Mouse (Mus musculus) lung, embryonic 14.5 days (tissue): ENCODE results near the gene Glis3. TPM values are rescaled to one million over a fixed set of nuclear protein-coding genes. Genes with fewer than 3 reads are reported as not detected.

Experiments
- ATAC-seq: fragments of 200-750 bp; cut with Nextera tagmentation; 2 replicates; pipeline ENCODE4 v1.8.0; 2017; ENCODE audit warnings: mild to moderate bottlenecking, moderate TSS enrichment, moderate library complexity; ENCODE audit not compliant: insufficient read depth
- DNase-seq: peaks from one replicate; pipeline ENCODE4 v3.0.0-alpha.2; 2015
- H3K27ac ChIP-seq: fragments of 300-500 bp; sonication (generic); 2 replicates; pipeline ENCODE4 v1.5.1; 2014; ENCODE audit warnings: low read depth, mild to moderate bottlenecking, moderate library complexity
- H3K27me3 ChIP-seq: fragments of 300-500 bp; sonication (generic); 2 replicates; pipeline ENCODE4 v1.6.1; 2014; ENCODE audit warnings: low read length, control low read depth; ENCODE audit not compliant: insufficient read depth
- H3K36me3 ChIP-seq: fragments of 300-500 bp; sonication (generic); 2 replicates; pipeline ENCODE4 v1.6.1; 2014; ENCODE audit warnings: control low read depth; ENCODE audit not compliant: insufficient read depth
- H3K4me1 ChIP-seq: fragments of 300-500 bp; sonication (generic); 2 replicates; pipeline ENCODE4 v1.6.1; 2014; ENCODE audit warnings: antibody characterized with exemption, control low read depth; ENCODE audit not compliant: insufficient read depth
- H3K4me2 ChIP-seq: fragments of 300-500 bp; sonication (generic); 2 replicates; pipeline ENCODE4 v1.6.1; 2014; ENCODE audit warnings: mild to moderate bottlenecking
- H3K4me3 ChIP-seq: fragments of 300-500 bp; sonication (generic); 2 replicates; pipeline ENCODE4 v1.5.1; 2014; ENCODE audit warnings: low read depth, low read length
- H3K9ac ChIP-seq: fragments of 300-500 bp; sonication (generic); 2 replicates; pipeline ENCODE4 v1.6.1; 2014
- H3K9me3 ChIP-seq: fragments of 300-500 bp; sonication (generic); 2 replicates; pipeline ENCODE4 v1.6.1; 2016; ENCODE audit warnings: low read depth, low read length, control low read depth
- CTCF ChIP-seq: IDR thresholded peaks from 2 replicates; pipeline ENCODE4 v1.5.1; 2016; ENCODE audit warnings: antibody characterized with exemption, low read depth
- WGBS: fragments of 180-500 bp; shearing (Covaris S2); extraction: QIAGEN DNeasy Blood & Tissue Kit; methylation state at CpG from one replicate; pipeline ENCODE4 v1.1.7; 2014; 5-methylcytosine and 5-hydroxymethylcytosine counted together
- polyA plus RNA-seq: library from polyadenylated mRNA; unstranded; fragments of >200 nt; fragmentation: Nextera tagmentation; extraction: Ambion mirVana; gene quantifications from 2 replicates; pipeline ENCODE4 v1.2.1, GENCODE M21; 2014

The Glis3 gene
- polyA plus RNA-seq, 1 experiment from 2014 or later: 4.7 TPM

DNA sequence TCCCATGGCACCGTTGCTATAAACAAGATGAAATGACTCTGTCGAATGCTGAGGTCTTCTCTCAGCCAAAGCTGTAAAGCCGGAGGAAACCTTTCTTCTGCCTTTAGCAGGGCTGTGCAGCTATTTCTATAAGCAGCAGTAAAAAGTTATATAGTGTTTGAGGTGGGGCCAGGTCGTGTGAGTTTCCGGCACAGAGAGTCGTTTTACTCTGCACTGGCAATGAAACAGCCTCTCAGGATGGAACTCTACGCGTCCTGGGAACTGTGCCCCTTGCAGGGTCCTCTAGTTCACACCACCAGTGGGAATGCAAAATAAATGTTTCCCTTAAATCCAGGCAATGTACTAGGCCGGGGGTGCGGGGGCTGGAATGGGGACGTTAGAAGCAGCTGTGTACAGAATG, 167.4 kb downstream of the Glis3 start:
- no peaks in the 10 kb centered on the region for H3K27me3 ChIP-seq
- no peak overlapping the region for H3K4me2 ChIP-seq
- H3K27ac ChIP-seq: no peak overlapping the region
- ATAC-seq (no peak), DNase-seq (no peak)
- no peak overlapping the region for H3K4me3 ChIP-seq
- WGBS: 73% methylated on average over 11 of the region's 11 CpGs
- H3K36me3 ChIP-seq: no peaks in the 10 kb centered on the region
- TF ChIP-seq CTCF: no peak
- H3K9me3 ChIP-seq: no peaks in the 10 kb centered on the region
- H3K4me1 ChIP-seq: no peaks in the 10 kb centered on the region
- no peak overlapping the region for H3K9ac ChIP-seq

DNA sequence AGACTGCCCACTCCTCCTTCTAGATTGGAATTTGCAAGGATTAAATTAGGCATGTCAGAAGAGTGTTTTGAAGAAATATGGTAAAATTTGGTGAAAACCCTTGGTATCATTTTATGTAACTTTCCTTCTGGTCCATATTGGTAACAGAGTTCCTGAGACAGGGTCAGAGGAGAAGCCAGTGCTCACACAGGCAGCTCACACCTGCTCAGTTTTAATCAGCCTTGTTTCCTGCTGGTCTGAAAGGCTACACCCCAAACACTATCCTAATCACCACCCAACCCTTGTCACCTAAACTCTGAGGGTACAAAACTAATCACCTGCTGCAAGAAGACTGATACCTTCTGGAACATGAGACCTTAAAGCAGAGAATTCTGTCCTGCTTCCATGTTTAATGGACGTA, 168.0 kb downstream of the Glis3 start:
- H3K4me2 ChIP-seq: no peak overlapping the region
- H3K4me1 ChIP-seq: no peaks in the 10 kb centered on the region
- H3K9ac ChIP-seq: no peak overlapping the region
- H3K27ac ChIP-seq: no peak overlapping the region
- no peak for DNase-seq
- WGBS: 88% methylated on average over 1 of the region's 1 CpGs
- H3K9me3 ChIP-seq: no peaks in the 10 kb centered on the region
- H3K36me3 ChIP-seq: no peaks in the 10 kb centered on the region
- no peak for TF ChIP-seq CTCF
- H3K27me3 ChIP-seq: no peaks in the 10 kb centered on the region
- H3K4me3 ChIP-seq: no peak overlapping the region
- no peak for ATAC-seq

DNA sequence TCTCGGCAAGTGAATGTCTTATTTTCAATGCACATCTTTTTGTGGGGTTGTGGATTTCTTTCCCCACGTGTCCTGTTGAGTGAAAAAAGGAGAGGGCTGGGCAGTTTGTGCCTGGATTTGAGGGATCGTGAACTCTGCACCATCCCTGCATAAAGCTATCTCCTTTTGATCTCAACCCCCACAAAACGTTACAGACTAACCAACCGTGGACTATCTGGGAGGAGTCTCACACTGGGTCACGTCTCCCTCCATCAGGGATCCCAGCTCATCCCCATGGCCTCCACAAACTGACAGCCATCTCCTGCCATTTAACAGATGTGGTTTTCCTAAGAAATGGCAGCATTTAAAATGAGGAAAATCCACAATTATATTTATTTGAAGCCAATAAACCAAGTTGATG, 174.5 kb downstream of the Glis3 start:
- ATAC-seq: no peak
- Histone ChIP-seq H3K4me1 (no peaks in the 10 kb centered on the region), H3K4me3 (no peak overlapping the region), H3K9me3 (no peaks in the 10 kb centered on the region), H3K9ac (no peak overlapping the region), H3K27ac (no peak overlapping the region), H3K27me3 (no peaks in the 10 kb centered on the region), H3K4me2 (no peak overlapping the region), H3K36me3 (no peaks in the 10 kb centered on the region)
- TF ChIP-seq CTCF: no peak
- WGBS: 59% methylated on average over 6 of the region's 6 CpGs
- DNase-seq: no peak

DNA sequence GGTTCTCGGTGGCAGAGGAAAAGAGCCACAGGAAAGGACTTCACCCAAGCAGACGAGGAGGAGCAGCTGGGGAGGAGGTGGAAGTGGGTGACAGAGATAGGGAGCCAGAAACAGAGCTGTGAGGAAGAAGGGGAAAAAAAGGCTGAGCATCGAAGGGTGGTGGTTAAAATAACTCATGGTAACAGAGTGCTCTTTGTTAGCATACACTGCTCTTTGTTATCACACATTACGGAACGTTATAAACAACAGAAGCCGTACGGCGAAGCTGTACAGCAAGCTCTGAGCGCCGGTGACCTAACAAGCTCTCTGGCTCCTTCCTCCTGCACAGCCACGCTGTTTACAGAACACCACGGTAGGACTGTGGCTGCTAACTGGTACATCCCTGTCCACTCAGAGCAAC, 176.9 kb downstream of the Glis3 start:
- H3K4me2 ChIP-seq: no peak overlapping the region
- no peak for ATAC-seq
- H3K9ac ChIP-seq: no peak overlapping the region
- no peaks in the 10 kb centered on the region for H3K4me1 ChIP-seq
- no peak overlapping the region for H3K4me3 ChIP-seq
- no peaks in the 10 kb centered on the region for H3K36me3 ChIP-seq
- no peaks in the 10 kb centered on the region for H3K27me3 ChIP-seq
- no peak for TF ChIP-seq CTCF
- DNase-seq: peak; percentile 16
- WGBS: 35% methylated on average over 12 of the region's 12 CpGs
- H3K9me3 ChIP-seq: no peaks in the 10 kb centered on the region
- H3K27ac ChIP-seq: no peak overlapping the region

DNA sequence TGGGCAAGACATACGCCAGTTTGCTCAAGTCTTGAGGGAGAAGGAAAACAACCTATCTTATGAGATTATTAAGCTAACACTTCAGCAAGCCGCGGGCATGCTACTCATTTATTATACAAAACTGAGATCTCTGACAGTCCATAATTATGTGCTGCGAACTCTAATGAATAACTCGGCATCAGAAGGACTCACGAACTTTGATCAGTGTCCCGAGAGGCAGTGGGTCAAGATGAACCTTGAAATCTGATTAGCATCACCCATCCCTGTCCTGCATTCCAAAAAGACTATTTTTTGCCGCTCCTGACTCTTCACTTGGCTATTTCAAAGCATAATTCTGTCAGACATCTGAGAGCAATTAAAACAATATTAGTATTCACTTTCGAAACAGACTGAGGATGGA, 178.9 kb downstream of the Glis3 start:
- Histone ChIP-seq H3K27me3 (no peaks in the 10 kb centered on the region), H3K36me3 (no peaks in the 10 kb centered on the region), H3K27ac (no peak overlapping the region), H3K4me2 (0 out of 2 replicates have a peak overlapping the region, but pooled peaks have one; percentile 5), H3K9me3 (no peaks in the 10 kb centered on the region), H3K4me3 (no peak overlapping the region), H3K9ac (no peak overlapping the region), H3K4me1 (no peaks in the 10 kb centered on the region)
- DNase-seq (no peak), ATAC-seq (no peak)
- TF ChIP-seq CTCF: no peak
- WGBS: 51% methylated on average over 9 of the region's 9 CpGs

DNA sequence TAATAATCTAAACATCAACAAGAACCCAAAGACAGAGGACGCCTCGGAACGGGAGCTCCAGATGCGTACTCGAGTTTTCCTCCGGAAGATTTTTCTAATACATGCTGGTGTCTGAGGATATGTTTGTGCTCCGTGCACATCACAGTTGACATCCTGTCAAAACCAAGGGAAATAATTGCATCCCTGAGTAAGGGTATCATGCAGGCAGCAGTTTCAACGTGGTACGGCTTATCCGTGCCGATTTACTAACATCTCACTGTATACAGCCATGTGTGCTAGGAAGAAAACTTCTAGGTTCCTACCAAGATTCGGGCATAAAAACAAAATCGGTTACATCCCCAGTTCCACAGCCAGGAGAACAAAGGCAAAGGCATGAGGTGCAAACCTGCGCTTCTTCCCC, 179.4 kb downstream of the Glis3 start:
- 55% methylated on average over 14 of the region's 14 CpGs for WGBS
- Histone ChIP-seq H3K9ac (no peak overlapping the region; the same call in 1 of the 2 replicates), H3K4me3 (no peak overlapping the region), H3K4me2 (0 out of 2 replicates have a peak overlapping the region, but pooled peaks have one; percentile 5), H3K36me3 (no peaks in the 10 kb centered on the region), H3K9me3 (no peaks in the 10 kb centered on the region), H3K27ac (no peak overlapping the region), H3K27me3 (no peaks in the 10 kb centered on the region), H3K4me1 (no peaks in the 10 kb centered on the region)
- no peak for DNase-seq
- no peak for TF ChIP-seq CTCF
- no peak for ATAC-seq

DNA sequence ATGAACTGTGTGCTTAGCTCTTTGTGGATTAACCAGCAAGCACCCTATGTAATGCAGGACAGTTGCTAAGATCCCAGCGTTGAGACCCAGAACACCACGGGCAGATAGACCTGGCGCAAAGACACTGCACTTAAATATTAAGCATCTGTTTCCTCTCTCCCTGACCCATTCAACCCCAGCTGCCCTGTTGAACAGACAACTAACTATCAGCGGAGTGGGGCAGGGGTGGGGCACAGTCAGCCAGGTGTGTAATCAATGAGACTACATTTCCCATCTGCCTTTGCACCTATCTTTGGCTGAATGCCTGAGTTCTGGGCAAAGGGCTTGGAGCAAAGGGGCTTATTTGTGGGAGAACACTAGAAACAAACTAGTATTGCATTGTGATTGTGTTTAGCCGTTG, 180.1 kb downstream of the Glis3 start:
- Histone ChIP-seq H3K36me3 (no peaks in the 10 kb centered on the region), H3K27ac (no peak overlapping the region), H3K4me1 (no peaks in the 10 kb centered on the region), H3K9ac (no peak overlapping the region), H3K4me2 (no peak overlapping the region), H3K9me3 (no peaks in the 10 kb centered on the region), H3K4me3 (no peak overlapping the region), H3K27me3 (no peaks in the 10 kb centered on the region)
- 89% methylated on average over 5 of the region's 5 CpGs for WGBS
- no peak for ATAC-seq
- no peak for TF ChIP-seq CTCF
- DNase-seq: no peak

DNA sequence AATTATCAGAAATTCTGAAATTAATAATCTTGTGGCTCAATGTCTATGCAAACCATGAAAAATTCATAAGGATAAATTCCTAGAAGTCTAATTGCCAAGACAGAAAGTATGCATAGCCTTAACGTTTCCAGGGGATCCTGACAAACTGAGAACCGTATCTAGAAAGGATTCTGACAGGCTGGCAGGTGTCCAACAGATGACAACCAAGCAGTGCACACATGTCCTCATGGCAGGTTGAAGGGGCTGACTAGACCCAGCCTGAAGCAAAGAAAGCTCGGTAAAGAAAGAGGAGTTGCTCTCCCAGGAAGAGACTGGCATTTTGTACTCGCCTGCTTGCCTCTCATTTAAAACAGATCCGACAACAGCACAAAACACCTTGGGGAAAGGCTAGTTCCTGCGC, 184.0 kb downstream of the Glis3 start:
- no peak overlapping the region for H3K4me2 ChIP-seq
- no peaks in the 10 kb centered on the region for H3K36me3 ChIP-seq
- H3K9me3 ChIP-seq: no peaks in the 10 kb centered on the region
- H3K4me1 ChIP-seq: no peaks in the 10 kb centered on the region
- DNase-seq (no peak), ATAC-seq (no peak)
- no peak overlapping the region for H3K9ac ChIP-seq
- no peak overlapping the region for H3K4me3 ChIP-seq
- H3K27me3 ChIP-seq: no peaks in the 10 kb centered on the region
- TF ChIP-seq CTCF: no peak
- WGBS: 43% methylated on average over 6 of the region's 6 CpGs
- H3K27ac ChIP-seq: no peak overlapping the region
